Mouse (Mus musculus) ES-Bruce4 (cell line): ENCODE measurements around the gene Tlcd2.

Experiments
- CTCF ChIP-seq: IDR thresholded peaks from one replicate; pipeline ENCODE4 v1.8.1; 2011; ENCODE audit warnings: low read depth, low read length
- EP300 ChIP-seq: IDR thresholded peaks from 2 replicates; pipeline ENCODE4 v1.6.1; 2011; ENCODE audit warnings: low read depth, low read length; ENCODE audit not compliant: insufficient read depth
- POLR2A ChIP-seq: IDR thresholded peaks from one replicate; pipeline ENCODE4 v1.8.1; 2011; ENCODE audit warnings: low read length; ENCODE audit not compliant: insufficient read depth

DNA sequence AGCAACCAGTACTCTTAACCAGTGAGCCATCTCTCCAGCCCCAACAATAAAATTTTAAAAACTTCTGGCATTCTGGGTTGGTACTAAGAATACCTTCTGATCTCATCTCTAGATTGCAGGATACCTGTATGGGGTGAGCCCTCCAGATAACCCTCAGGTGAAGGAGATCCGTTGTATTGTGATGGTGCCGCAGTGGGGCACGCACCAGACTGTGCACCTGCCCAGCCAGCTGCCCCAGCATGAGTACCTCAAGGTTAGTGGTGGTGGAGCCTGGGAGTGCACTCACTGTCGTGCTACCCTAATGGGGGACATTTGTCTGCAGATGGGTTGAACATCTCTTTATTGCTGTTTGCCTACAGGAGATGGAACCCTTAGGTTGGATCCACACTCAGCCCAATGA lies 46.6 kb downstream of the Tlcd2 start:
- TF ChIP-seq CTCF, result no peak
- TF ChIP-seq POLR2A, result no peak
- TF ChIP-seq EP300, result no peak
